Mouse (Mus musculus) kidney, postnatal 4 days (tissue): ENCODE measurements around the gene Rps28.
A peak's percentile ranks its signal among the peaks of the same experiment; 100 is the strongest.

Experiments used
- DNase-seq, 2 experiments: peaks; one replicate each; pipeline ENCODE4 v3.0.0; 2021; ENCODE audit warnings: mixed read lengths in 2 of 2

The Rps28 gene

DNA sequence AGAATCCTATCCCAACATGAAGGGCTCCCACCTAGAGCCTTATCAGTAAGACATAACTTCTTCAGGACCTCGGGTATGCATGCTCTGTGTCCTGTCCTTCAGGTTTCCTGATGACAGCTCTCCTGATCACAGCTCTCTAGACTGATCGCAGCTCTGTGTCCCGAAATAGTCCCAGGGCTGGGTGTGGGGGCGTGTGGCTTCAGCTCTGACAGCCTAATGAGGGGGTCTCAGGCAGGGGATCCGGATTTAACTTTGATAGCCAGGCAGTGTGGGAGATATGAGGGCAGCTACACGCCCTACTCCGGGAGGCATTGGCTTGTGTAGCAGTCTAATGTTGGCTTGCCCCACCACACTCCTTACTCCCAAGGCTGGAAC is 13.2 kb downstream of the Rps28 start:
- DNase-seq: peak in 1 of 2 experiments; percentile 28

DNA sequence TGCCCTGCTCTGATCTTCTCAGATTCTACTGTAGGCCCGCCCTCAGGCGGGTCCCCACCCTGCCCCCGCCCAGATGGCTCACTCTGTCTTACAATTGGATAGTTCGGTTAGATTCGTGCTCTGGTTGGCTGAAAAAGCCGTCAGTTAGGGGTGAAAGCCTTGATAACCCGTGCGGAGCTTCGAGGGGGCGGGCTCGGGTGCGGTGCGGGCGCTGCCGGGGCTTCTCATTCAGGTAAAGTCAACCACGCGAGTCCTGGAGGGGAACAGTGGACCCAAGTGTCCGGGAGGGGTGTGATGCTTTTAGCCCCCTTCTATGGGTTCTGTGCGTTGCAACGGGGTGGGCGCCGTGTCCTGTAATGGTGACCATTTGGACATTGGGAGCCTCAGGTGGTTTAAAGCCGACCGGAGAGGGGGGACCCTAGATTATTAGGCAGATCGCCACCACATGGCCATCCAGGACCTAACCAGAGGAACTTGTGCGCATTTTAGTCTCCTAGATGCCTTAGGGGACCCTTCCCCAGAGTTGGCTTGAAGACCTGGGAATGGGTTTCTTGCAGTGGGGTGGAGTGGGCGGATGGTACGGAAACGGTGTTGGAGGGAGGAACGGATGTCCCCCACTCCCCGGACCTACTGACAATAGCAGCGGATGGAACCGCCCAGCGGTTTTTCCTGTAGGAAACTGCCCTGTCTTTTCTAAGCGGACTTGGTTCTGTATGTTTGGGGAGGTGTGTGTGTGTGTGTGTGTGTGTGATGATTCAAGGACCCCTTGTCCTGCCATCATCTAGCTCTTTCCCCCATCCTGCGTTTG is 13.8 kb downstream of the Rps28 start, which contains the start of gene Kank3:
TSS of gene Kank3 (plus strand) at position 186 of the 808 bp plus-strand sequence.
- DNase-seq: peak; percentile 95 to 96

DNA sequence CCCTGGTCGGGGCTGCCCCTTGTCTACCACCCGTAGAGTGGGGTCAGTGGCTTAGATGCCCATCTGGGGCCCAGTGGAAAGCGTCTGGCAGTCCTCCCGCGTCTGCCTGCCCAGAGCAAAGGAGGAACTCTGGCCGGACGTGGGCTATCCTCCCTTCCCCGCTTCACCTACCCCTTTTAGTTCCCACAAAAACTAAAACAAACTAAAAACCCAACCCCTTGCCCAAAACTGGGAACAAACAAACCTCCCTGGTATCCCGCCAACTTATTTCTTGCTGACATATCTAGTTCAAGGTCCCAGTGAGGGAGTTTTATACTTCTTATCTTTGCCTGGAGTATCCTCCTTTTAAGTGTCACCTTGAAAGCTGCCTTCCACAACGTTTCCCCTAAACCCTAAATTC is 16.2 kb downstream of the Rps28 start:
- DNase-seq: peak in 1 of 2 experiments; percentile 8

DNA sequence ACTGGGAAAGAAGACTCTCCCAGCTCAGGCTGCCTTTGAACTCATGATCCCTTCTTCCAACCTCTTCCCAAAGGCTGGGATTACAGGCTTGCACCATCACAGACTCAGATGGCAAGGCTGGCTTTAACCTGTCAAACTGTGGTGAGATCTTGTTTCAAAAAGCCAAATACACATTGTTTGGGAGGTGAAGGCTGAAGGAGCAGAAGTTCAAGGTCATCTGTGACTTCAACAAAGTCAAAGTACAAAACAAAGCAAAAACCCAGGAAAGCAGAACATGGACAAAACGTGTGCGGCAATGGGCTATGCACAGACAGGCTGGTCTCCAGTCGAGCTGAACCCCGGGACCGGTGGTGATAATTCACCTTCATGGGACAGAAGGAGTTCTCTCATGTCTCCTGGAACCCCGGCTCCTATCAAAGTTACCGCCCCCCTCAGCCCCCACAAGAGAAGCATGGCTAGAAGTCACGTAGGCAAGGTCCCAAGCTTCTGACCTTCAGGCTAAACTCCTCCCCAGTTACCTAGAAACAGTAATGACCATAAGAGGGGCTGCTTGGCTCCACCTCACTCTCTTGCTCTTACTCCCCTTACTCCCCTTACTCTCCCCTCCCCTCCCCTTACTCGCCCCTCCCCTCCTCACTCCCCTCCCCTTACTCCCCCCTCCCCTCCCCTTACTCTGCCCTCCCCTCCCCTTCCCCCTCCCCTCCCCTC is 17.0 kb downstream of the Rps28 start:
- peak in 1 of 2 experiments; percentile 10 for DNase-seq

DNA sequence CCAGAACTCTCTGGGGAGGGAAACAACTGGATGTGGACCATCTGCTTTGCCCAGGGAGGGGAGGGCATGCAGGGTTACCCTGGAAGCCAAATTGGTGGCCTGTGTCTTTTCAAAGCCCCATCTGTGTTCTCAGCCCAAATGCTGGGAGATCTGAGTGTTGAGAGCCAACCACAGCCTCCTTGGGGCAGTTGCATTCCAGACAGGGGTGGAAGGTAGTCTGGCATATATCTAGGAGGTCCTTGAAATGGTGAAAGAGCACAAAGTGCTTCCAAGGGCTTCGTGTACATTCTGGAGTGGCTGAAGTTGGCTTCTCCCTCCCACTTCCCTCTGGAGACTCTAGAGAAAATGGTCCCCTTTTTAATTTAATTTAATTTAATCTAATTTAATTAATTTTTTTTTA is 19.6 kb downstream of the Rps28 start:
- DNase-seq: peak in 1 of 2 experiments; percentile 6

DNA sequence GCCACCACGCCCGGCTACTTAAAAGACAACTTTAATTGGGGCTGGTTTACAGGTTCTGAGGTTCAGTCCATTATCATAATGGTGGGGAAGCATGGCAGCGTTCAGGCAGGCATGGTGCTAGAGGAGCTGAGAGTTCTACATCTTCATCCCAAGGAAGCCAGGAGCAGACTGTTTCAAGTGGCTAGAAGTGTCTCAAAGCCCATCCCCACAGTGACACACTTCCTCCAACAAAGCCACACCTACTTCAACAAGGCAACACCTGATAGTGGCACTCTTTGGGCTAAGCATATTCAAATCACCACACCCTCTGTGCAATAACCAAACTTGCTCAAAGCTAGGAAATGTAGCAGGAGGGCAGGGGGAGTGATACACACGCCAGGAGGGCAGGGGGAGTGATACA is 20.2 kb downstream of the Rps28 start:
- DNase-seq: no peak

DNA sequence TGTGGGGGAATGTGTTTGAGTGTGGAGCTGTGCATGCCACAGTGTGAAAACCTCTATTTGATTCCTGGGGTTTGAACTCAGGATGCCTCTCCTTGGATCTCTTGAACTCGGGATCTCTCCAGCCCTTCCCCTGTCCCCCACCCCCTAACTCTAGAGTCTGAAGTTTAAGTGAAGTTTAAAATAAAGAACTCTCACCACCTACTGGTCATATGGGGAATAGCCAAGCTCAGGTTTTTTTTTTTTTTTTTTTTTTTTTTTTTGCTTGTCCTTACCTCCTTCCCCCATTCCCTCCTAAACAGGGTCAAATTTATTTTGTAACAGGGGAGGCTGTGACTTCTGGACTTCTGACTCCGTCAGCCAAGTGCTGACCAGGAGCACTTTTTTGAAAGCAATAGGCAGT is 22.1 kb downstream of the Rps28 start:
- peak in 1 of 2 experiments; percentile 11 for DNase-seq

DNA sequence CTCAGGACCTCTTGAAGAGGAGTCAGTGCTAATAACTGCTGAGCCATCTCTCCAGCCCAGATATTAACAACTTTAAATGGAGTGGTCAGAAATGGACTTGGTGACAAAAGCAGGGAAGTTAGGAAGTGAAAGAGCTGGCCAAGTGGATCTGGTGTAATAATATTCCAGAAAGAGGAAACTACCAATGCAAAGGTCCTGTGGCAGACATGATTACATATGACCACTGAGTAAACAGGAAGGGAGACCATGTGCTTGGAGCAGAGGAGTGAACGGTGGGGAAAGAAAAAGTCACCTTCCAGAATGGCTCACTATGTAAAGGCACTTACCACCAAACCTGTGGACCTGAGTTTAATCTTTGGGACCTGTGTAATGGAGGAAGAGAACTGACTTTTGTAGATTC is 25.1 kb downstream of the Rps28 start:
- no peak for DNase-seq

DNA sequence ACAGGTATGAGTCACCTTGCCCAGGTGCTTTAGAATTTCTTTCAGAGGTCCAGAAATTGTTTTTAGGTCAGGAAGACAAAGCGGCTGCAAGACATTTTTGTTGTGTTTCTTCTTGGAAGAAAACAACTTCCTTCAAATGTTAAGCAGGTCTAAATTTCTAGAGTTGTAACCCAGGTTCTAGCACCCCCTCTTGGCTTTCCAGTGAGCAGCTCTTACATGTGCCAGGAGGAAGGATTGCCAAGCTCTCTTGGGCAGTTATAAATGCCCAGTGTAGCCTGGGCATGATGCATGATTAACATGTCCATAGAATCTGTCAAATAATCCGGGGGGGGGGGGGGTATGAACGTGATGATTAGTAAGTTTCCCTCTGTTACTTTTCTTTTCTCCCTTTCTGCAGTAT is 26.1 kb downstream of the Rps28 start:
- DNase-seq: no peak

DNA sequence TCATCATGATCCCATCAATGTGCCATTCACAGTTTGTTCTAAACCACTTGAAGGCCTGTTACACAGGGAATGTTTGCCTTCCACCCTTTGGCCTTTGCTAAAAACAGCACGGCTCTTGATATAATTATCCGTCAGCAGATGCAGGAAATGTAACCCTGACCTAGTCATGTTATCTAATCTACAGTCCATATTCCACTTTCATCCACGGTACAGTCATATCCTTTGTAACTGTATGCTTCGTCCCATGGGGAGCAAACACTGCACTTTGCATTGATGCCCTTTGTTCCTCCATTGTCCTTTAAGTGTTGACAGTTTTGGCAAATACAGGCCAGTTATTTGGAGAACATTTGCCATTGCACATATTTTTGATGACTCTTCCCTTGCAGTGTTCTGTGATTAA is 35.6 kb downstream of the Rps28 start:
- no peak for DNase-seq

DNA sequence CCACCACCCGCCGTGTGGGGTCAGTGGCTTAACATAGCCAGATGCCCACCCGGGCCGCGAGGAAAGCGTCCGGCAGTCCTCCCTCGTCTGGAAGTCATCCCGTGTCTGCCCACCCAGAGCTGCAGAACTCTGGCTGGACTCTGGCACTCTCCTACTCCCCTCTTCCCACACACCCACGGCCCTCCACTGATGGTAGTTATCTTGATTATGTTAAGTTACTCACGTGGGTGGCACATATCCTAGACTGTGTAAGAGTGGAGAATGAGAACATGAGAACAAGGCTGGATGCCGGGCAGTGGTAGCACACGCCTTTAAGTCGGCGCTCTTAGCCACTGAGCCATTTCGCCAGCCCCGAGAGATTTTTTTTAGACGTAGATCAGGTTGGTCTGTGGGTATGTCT is 38.0 kb downstream of the Rps28 start:
- no peak for DNase-seq

DNA sequence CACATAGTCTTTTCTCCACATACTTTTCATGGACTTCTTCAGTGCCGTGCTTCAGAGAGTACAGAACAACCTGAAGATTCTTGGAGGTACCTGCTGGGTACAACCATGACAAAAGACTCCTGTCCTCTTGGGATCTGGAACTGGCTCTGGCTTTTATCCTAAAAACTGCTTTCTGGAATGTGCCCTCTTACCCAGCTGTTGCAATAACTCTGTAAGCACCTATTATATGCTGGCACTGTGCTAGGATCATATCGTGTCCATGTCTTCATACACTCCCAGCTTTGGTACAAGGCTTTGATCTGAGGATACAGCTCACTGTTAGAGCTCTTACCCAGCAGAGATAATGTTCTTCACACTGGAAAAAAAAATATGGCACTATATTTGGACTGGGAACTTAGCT is 39.4 kb downstream of the Rps28 start:
- DNase-seq: no peak

DNA sequence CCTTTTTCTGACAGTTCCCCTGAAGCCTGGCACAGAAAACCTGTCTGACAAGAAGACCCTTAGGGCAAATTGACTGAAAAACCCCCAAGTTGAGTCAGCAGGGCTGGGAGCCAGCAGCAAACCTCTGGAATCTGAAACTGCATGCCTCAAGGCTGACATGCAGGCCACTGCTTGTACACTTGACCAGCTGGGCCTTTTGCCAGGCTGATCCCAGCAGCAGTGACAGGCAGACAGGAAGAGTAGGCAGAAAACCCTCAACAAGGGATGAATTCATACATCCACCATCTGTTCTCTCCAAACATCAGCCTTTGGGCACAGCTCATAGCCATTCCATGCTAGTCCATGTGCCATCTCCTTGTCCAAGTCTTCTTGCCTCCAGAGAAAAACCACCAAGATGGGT is 41.0 kb downstream of the Rps28 start:
- peak; percentile 82 to 90 for DNase-seq

DNA sequence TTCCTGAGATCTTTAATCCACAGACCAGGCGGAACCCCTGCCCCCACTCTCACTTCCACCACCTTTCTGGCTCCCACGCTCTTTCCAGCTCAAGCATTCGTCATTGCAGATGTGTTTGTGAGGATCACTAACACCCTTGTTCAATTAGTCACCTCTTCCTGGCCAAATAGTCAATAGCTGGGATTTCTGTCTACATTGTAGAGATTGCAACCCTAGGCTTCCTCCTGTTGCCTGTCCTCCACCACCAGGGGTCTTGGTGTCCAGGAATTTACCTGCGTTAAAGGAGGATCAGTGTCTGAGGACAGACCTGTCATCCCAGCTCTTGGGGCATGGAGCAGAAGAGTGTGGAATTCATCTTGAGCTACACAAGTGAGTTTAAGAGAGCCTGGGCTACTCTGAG is 42.3 kb downstream of the Rps28 start:
- DNase-seq: peak in 1 of 2 experiments; percentile 38

DNA sequence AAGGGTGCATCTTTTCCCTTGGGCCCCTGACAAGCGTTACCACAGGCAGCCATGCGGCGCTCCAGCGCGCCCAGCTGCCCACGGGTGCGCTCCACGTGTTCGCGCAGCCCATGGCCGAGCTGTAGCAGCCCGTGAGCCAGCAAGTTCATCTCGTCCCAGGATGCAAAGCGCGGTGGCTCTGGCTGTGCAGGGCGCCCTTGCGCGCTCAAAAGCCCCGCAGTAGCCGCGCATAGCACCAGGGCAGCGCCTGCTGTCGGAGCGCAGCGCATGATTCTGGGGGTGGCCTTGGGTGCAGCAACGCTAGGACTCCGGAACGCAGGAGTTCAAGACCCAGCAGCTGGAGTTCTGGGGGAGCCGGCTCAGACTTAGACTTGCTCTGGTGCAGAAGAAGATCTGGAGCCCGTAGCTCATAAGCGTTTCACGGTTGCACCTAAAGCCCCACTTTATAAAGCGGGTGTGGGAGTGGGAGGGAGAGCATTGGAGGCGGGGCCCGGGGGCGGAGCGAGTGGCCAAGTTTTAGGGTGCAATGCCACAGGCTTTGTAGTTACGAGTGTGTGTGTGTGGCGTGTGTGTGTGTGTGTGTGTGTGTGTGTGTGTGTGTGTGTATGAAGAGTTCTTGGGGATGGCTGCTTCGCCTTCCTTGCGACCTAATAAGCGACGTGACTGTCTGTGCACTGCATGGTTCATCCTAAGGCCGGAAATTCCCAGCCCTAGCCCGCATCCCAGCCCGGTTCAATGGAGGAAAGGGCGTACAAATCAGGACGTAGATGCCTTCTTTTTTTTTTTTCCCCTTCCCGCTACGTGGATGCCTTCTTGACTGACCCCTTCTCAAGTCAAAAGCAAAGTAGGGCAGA is 43.0 kb downstream of the Rps28 start, which contains the start of gene Angptl4:
TSS of gene Angptl4 (minus strand) at position 707 of the 854 bp plus-strand sequence.
- peak; percentile 78 to 88 for DNase-seq

DNA sequence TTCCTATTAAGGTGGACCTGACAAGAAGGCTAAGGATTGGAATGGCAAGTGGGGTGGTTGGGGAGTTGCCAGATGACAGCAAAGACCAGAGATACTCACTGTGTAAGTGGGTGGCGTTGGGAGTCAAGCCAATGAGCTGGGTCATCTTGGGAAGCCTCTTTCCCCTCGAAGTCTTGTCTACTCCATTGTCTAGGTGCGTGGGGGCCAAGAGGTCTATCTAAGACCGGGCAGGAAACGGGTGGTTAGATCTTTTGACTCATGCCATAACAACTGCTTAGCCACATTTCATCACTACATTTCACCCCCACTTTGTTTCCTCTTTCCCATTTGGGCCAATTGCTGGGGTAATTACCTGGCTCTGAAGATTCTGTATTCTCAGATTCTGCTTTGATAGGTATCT is 43.9 kb downstream of the Rps28 start:
- DNase-seq: peak in 1 of 2 experiments; percentile 35

DNA sequence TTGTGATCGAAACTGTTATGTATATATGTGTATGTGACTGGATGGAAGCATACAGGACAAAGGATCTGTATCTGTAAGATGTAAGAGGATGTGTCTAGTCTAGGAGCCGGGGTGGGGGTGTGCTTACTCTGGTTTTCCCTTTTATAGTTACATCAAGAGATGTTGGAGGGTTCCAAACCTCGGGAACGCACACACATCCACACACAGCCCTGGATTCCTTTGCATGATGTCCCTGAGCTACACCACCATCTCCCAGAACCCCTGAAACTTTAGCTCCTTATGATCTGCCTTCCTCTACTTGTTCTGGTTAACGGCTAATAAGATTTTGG is 44.4 kb downstream of the Rps28 start:
- DNase-seq: peak in 1 of 2 experiments; percentile 32

DNA sequence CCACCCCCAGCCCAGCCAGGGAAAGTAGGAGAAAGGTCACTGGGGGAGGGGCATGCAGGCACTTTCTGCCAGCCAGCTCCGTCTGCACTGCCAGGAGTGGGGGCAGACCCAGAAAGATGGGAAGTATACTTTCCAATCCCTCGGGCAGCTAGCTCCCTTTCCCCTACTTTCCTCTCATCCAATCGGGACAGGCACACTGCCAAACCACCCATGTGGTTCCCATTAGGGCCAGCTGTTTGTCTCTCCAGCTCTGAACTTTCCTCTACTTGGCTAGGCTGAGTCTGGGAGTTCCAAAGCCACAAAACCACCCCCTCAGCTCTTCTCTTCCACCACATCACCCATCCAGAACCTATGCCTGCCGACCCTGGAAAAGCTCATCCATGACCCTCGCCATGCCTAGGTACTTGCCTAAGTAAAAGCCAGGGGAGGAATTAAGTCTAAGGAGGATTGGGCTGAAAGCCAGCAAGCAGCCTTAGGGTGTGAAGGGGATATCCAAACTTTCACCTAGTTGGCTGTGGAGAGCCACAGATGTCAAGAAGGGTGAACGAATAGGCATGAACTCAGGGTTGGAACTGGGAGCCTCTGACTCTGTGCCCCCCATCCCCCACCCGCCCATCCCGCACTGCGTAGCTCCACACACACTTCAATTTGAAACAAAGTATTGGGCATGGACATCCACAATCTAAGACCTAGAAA is 44.9 kb downstream of the Rps28 start:
- DNase-seq: peak; percentile 95 to 96

DNA sequence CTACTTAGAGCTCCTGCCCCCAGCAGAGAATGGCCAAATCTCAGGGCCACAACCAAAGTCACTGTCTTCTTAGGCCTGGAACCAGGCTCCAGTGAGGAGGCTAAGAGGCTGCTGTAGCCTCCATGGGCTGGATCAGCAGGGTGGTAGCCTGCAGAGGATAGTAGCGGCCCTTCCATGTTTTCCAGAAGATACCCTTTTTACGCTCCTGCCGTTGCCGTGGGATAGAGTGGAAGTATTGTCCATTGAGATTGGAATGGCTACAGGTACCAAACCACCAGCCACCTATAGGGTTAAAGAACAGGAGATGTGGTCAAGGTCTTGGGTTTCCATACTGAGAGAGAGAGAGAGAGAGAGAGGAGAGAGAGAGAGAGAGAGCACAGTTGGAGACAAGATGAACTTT is 49.1 kb downstream of the Rps28 start:
- DNase-seq: no peak

DNA sequence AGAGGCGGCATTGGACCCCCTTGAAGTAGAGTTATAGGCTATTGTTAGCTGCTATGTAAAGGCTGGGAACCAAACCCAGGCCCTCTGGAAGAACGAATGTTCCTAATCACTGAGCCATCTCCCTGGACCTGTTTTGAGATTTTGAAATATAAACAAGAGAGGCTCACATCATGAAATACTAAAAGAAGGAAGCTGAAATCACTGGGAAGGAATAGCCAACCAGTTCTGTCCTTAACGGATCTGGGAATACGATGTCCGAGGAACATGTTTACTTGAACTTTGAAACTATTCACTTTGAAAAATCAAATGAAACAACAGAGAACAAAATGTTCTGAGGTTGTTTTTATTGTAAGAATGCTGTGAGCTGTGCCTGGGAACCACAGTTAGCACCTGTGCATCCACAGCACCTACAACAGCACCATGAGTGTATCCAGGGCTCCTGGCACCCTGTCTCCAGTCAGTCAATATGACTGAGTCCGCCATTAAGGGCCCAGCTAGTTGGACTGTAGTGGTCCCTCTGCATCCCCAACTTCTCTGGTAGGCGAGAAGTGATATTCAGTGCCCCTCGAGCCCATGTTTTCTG is 49.7 kb downstream of the Rps28 start:
- no peak for DNase-seq

DNA sequence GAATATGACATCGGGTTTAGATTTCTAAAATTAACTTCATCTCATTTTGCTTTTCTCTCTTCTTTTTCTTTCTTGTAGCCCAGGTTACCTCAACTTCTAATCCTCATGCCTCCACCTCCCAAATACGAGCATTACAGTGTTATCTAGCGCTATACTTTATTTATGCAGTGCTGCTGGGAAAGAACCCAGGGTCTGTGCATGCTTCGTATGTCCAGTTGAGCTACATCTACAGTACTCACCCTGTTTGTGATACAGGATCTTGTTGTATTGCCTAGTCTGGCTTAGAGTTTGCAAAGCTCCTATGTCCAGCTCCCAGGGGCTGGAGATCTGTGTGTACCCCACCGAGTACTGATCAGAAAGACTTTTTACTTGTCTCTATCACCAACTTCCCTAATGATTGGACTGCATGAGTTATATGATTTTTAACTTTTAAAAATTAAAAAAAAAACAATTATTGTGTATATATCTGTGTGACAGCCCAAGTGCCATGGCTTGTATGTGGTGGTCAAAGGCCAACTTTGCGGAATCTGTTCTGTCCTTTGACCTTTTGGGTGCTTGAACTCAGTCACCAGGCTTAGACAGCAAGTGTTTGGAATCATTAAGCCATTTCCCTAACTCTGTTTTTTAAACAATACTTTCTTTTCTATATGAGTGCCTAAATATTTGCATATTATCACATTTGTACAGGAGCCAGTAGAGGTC is 50.3 kb downstream of the Rps28 start:
- no peak for DNase-seq

DNA sequence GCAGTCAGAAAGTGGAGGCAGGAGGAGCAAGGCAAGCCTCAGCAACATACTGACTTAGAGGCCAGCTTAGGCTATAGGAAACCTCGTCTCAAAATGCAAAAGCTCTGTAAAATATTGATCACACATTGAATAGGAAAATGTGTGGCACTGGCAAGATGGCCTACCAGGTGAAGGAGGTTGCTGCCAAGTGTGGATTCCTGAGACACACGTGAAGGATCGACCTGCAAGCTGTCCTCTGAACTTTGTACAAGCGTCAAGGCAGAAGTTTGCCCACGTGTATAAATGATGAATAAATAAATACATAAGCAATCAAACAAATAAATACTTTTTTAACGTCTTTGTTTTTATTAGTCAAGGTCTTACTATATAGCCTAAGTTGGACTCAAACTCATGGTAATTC is 50.9 kb downstream of the Rps28 start:
- DNase-seq: no peak
